Mouse (Mus musculus) small intestine, adult 2 months (tissue): ENCODE measurements at regions not wholly inside any gene's neighbourhood (a gene's known extent, or its start where the extent isn't known, plus 50 kb on each side); places are given as distances from the start of the nearest gene placed in this dataset.

ENCODE experiments used
- CTCF ChIP-seq: fragments of 200-500 bp; IDR thresholded peaks from 2 replicates; pipeline ENCODE4 v1.5.1; 2012; ENCODE audit warnings: low read depth, mild to moderate bottlenecking, control low read depth, inconsistent platforms, low read length, moderate library complexity, mixed read lengths; ENCODE audit not compliant: insufficient replicate concordance, insufficient read length; ENCODE audit errors: extremely low read depth
- POLR2A ChIP-seq: fragments of 200-500 bp; IDR thresholded peaks from 2 replicates; pipeline ENCODE4 v1.6.1; 2012; ENCODE audit warnings: low read depth, mild to moderate bottlenecking, control low read depth, inconsistent platforms, low read length, moderate library complexity

DNA sequence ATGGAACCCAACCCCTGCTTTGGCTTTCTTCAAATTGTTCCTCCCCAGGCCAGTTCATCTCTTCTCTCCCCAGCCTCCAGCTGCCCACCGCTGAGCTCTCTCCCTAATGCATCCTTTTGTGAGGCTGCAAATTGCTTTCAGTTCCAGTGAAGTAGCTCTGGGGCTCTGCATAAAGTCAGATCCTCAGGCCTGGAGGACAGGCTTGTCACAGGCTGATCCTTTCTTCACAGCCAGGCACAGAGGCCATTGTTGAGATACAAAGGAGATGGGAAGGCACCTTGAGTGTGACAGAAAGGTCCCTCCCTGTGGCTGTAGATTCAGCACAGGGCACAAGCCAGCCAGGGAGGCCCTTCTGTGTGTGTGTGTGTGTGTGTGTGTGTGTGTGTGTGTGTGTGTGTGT lies 135.9 kb downstream of the Matn1 start:
- TF ChIP-seq CTCF (no peak), POLR2A (no peak)
